Mouse (Mus musculus) heart, embryonic 16.5 days (tissue): ENCODE data around the gene Gm20503. TPM values are rescaled to one million over a fixed set of nuclear protein-coding genes. Genes with fewer than 3 reads are reported as not detected.

ENCODE experiments used
- ATAC-seq: fragments of 200-750 bp; cut with Nextera tagmentation; replicated peaks from 2 replicates; pipeline ENCODE4 v1.8.0; 2017; ENCODE audit warnings: moderate number of reproducible peaks; ENCODE audit not compliant: insufficient read depth, low FRiP score; ENCODE audit errors: extremely low read depth
- H3K27ac ChIP-seq: fragments of 300-500 bp; sonication (generic); 2 replicates; pipeline ENCODE4 v1.5.1; 2014; ENCODE audit warnings: mild to moderate bottlenecking, low read length, control low read depth, moderate library complexity
- H3K27me3 ChIP-seq: fragments of 300-500 bp; sonication (generic); 2 replicates; pipeline ENCODE4 v1.6.1; 2014; ENCODE audit warnings: low read length, mixed read lengths; ENCODE audit not compliant: control insufficient read depth, insufficient read depth
- H3K36me3 ChIP-seq: fragments of 300-500 bp; sonication (generic); 2 replicates; pipeline ENCODE4 v1.6.1; 2014; ENCODE audit not compliant: control insufficient read depth, insufficient read depth
- H3K4me1 ChIP-seq: fragments of 300-500 bp; sonication (generic); 2 replicates; pipeline ENCODE4 v1.6.1; 2014; ENCODE audit warnings: low read length, mixed read lengths; ENCODE audit not compliant: control insufficient read depth, insufficient read depth
- H3K4me2 ChIP-seq: fragments of 300-500 bp; sonication (generic); 2 replicates; pipeline ENCODE4 v1.6.1; 2014; ENCODE audit warnings: low read depth, mild to moderate bottlenecking, control low read depth, low read length
- H3K4me3 ChIP-seq: fragments of 300-500 bp; sonication (generic); 2 replicates; pipeline ENCODE4 v1.5.1; 2014; ENCODE audit warnings: mild to moderate bottlenecking, control low read depth, low read length
- H3K9ac ChIP-seq: fragments of 300-500 bp; sonication (generic); 2 replicates; pipeline ENCODE4 v1.6.1; 2014; ENCODE audit warnings: low read length, control low read depth
- H3K9me3 ChIP-seq: fragments of 300-500 bp; sonication (generic); replicated peaks from 2 replicates; pipeline ENCODE4 v1.6.1; 2016; ENCODE audit warnings: low read length; ENCODE audit not compliant: control insufficient read depth
- WGBS: fragments of 180-500 bp; shearing (Covaris S2); extraction: QIAGEN DNeasy Blood & Tissue Kit; methylation state at CpG from one replicate; pipeline ENCODE4 v1.1.7; 2014; 5-methylcytosine and 5-hydroxymethylcytosine counted together
- polyA plus RNA-seq: library from polyadenylated mRNA; unstranded; fragments of >200 nt; fragmentation: Nextera tagmentation; extraction: Ambion mirVana; gene quantifications from 2 replicates; pipeline ENCODE4 v1.2.1, GENCODE M21; 2015

The Gm20503 gene
- polyA plus RNA-seq, 1 experiment from 2014 or later = 12.4 TPM

DNA sequence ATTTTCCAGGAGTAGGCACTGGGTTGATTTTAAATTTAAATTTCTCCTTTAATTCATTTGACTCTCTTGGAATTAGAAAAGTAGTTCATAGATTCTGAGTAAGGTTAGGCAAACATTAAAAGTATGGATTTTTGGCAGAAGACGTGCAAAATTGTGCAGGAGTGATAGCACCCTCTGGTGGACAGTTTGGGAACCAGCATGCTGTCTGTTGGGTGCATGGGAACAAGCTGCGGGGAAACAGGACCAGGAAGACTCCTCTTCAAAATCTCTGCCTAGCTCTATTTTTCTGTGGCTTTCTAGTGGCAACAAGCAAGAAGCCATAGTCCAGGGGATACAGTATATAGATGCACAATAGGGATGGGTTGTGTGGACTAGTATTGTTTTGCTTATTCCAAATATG lies 3.3 kb upstream of the Gm20503 start:
- Histone ChIP-seq H3K27me3 (no peaks in the 10 kb centered on the region), H3K4me1 (peaks cover 18% of the 10 kb centered on the region), H3K36me3 (no peaks in the 10 kb centered on the region), H3K9ac (no peak overlapping the region), H3K27ac (no peak overlapping the region), H3K9me3 (no peaks in the 10 kb centered on the region), H3K4me2 (no peak overlapping the region), H3K4me3 (no peak overlapping the region)
- WGBS = 8% methylated on average over 2 of the region's 2 CpGs
- ATAC-seq = no peak

DNA sequence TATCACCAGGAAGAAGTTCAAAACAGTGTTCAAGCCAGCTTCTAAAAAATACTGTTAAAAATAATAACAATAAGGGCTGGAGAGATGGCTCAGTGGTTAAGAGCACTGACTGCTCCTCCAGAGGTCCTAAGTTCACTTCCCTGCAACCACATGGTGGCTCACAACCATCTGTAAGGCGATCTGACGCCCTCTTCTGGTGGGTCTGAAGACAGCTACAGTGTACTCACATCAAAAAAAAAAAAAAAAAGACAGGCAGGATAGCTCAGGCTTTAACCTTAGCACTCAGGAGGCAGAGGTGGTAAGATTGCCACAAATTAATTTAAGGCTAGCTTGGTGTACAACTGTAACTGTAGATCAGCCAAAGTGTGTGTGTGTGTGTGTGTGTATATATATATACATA lies 2.4 kb upstream of the Gm20503 start:
- peaks cover 26% of the 10 kb centered on the region for H3K4me1 ChIP-seq
- H3K36me3 ChIP-seq = no peaks in the 10 kb centered on the region
- no peak overlapping the region for H3K9ac ChIP-seq
- H3K4me2 ChIP-seq = no peak overlapping the region
- no peak for ATAC-seq
- WGBS = 0% methylated on average over 2 of the region's 2 CpGs
- no peak overlapping the region for H3K4me3 ChIP-seq
- no peaks in the 10 kb centered on the region for H3K9me3 ChIP-seq
- H3K27me3 ChIP-seq = no peaks in the 10 kb centered on the region
- no peak overlapping the region for H3K27ac ChIP-seq

DNA sequence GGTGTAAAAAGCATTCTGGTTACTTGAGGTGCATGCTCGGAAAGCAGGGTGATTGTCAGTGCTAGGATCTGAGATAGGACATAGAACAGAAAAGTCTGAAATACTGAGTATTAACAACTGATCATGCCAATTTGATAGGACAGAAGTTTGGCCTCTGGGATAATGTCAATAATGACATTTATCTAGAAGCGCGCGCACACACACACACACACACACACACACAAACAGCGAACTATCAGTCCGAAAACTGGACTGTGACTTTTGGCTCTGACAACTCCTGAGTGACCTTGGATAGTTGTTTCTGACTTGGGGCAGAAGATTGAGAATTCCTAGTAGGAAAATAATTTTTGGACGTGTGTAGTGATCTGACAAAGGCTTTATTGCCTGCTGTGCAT lies 793 bp downstream of the Gm20503 start:
- Histone ChIP-seq H3K9ac (peak overlapping the region; percentile 96), H3K4me3 (peak overlapping the region; percentile 92), H3K27me3 (no peaks in the 10 kb centered on the region), H3K4me2 (peak overlapping the region; percentile 92), H3K4me1 (peaks cover 28% of the 10 kb centered on the region), H3K9me3 (no peaks in the 10 kb centered on the region), H3K36me3 (no peaks in the 10 kb centered on the region), H3K27ac (peak overlapping the region; percentile 87)
- WGBS = 20% methylated on average over 7 of the region's 7 CpGs
- ATAC-seq = no peak

DNA sequence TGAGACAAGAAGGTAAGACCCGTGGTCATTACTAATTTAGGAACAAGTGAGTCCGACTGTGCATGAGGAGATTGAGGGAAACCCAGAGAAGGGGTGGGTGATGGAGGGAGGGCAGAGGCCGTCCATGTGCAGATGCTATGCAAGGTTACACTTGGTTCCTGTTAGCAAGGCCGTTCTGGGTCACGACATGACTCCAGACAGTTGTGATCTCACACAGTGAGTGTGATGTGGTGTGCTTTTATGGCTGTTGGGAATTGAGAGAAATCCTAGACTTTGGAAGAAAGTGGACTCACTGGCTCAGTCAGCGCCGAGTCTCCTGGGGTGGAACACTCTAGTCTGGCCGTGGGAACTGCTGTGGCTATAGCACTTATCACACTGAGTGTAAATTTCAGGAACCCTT lies 3.2 kb downstream of the Gm20503 start:
- Histone ChIP-seq H3K27me3 (no peaks in the 10 kb centered on the region), H3K4me3 (no peak overlapping the region), H3K9me3 (no peaks in the 10 kb centered on the region), H3K36me3 (no peaks in the 10 kb centered on the region), H3K4me1 (peaks cover 37% of the 10 kb centered on the region), H3K4me2 (no peak overlapping the region), H3K27ac (no peak overlapping the region), H3K9ac (no peak overlapping the region)
- no peak for ATAC-seq
- WGBS = 56% methylated on average over 8 of the region's 8 CpGs

DNA sequence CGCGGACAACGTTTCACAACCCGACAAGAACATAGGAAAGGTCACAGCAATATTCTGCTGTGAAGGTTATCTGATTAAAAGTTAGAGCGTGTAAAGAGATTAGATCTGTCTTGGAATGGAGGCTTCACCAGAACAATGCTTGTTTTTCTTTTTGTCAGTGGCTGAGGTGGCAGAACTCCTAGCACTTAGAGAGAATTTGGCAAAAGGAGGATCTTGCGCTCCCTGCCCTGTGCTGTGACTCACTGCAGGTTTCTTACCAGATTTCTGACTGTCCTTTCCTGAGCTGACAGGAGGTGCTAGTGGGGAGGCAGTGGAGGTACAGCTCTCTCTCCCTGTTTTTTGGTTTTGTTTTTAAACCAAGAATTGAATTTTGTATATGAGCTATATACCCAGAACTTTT lies 4.0 kb downstream of the Gm20503 start:
- no peaks in the 10 kb centered on the region for H3K9me3 ChIP-seq
- no peak for ATAC-seq
- no peaks in the 10 kb centered on the region for H3K27me3 ChIP-seq
- WGBS = 66% methylated on average over 6 of the region's 6 CpGs
- no peak overlapping the region for H3K27ac ChIP-seq
- H3K4me1 ChIP-seq = peaks cover 39% of the 10 kb centered on the region
- H3K36me3 ChIP-seq = no peaks in the 10 kb centered on the region
- no peak overlapping the region for H3K9ac ChIP-seq
- H3K4me2 ChIP-seq = no peak overlapping the region
- H3K4me3 ChIP-seq = no peak overlapping the region

DNA sequence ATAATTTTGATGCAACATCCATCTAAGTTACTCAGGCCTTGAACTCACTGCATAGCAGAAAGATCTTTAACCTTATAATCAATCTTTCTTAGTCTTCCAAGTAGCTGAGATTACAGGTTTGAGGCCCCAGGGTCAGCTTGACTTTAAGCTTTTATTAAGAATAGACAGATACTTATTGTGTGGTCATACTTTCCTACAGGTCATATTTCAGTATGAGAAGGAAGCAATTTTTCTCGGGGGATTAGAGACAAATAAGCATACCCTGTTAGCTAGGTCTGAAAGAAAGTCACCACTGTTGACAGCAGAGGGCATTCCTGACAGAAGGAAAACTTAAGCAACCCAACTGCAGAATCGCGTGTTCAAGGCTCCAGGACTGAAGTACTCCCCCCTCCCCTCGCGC lies 5.0 kb downstream of the Gm20503 start:
- H3K4me3 ChIP-seq = no peak overlapping the region
- H3K36me3 ChIP-seq = no peaks in the 10 kb centered on the region
- H3K9ac ChIP-seq = no peak overlapping the region
- peaks cover 36% of the 10 kb centered on the region for H3K4me1 ChIP-seq
- H3K27me3 ChIP-seq = no peaks in the 10 kb centered on the region
- 78% methylated on average over 5 of the region's 5 CpGs for WGBS
- no peak overlapping the region for H3K4me2 ChIP-seq
- ATAC-seq = no peak
- H3K27ac ChIP-seq = no peak overlapping the region
- H3K9me3 ChIP-seq = no peaks in the 10 kb centered on the region

DNA sequence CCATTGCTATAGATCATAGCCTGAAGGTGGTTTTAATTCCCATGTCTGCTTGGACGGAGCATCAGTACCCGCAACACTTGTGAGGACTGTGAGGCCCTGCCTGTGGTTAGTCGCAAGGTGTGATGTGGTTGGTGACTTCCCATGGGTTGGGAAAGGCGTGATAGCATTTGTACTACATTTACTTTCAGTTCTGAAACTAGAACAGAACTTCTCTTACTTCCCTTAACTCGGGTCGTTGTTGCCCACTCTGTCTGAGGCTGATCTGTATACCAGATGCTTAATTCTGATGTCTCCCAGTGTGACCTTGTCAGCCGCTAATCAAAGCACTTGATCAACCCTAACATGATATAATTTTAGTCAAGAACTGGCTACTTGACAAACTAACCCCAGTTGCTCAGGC lies 6.2 kb downstream of the Gm20503 start:
- no peaks in the 10 kb centered on the region for H3K36me3 ChIP-seq
- WGBS = 83% methylated on average over 7 of the region's 7 CpGs
- no peak overlapping the region for H3K4me2 ChIP-seq
- H3K27me3 ChIP-seq = no peaks in the 10 kb centered on the region
- no peaks in the 10 kb centered on the region for H3K9me3 ChIP-seq
- H3K4me1 ChIP-seq = peaks cover 31% of the 10 kb centered on the region
- no peak overlapping the region for H3K27ac ChIP-seq
- no peak overlapping the region for H3K9ac ChIP-seq
- H3K4me3 ChIP-seq = no peak overlapping the region
- no peak for ATAC-seq

DNA sequence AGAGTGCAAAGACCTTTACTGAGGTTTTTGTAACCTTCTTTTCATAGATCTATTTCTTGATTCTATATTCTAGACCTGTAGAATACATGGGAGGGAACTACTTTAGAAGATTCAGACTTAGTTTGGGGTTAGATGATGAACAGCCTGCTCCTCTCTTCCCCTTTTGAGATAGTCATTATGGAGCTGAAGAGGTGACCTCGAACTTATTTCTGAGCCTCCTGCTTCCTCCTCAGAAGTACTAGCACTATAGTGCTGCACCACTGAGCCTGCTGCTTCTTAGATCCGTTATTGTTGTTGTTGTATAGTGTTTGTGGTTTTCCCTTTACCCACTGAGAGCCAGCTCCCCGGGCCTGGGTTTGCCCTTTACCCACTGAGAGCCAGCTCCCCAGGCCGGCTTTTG lies 6.7 kb downstream of the Gm20503 start:
- no peak for ATAC-seq
- Histone ChIP-seq H3K36me3 (no peaks in the 10 kb centered on the region), H3K4me1 (peaks cover 27% of the 10 kb centered on the region), H3K4me3 (no peak overlapping the region), H3K4me2 (no peak overlapping the region), H3K9ac (no peak overlapping the region), H3K9me3 (no peaks in the 10 kb centered on the region), H3K27me3 (no peaks in the 10 kb centered on the region), H3K27ac (no peak overlapping the region)
- 74% methylated on average over 4 of the region's 4 CpGs for WGBS

DNA sequence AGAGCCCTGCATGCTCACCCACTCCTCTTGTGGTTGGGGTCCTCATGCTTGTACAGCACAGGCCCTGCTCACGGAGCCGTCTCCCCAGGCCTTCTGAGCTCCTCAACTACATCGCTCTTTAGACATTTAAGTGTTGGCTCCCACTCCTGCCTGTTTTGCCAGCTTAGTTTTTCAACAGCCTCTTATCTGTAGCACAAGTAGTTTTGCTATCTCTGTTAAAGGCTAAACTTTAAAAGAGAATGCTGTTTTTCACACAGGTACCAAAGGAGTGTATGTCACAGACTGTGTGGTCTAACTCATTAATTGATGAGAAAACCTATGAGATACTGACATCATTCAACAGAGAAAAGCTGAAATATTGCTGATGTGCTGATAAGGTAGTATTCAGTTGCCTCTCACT lies 8.4 kb downstream of the Gm20503 start:
- ATAC-seq = no peak
- Histone ChIP-seq H3K36me3 (no peaks in the 10 kb centered on the region), H3K4me1 (peaks cover 14% of the 10 kb centered on the region), H3K4me2 (no peak overlapping the region), H3K27ac (no peak overlapping the region), H3K9me3 (no peaks in the 10 kb centered on the region), H3K9ac (no peak overlapping the region), H3K4me3 (no peak overlapping the region), H3K27me3 (no peaks in the 10 kb centered on the region)
- 35% methylated on average over 3 of the region's 3 CpGs for WGBS

DNA sequence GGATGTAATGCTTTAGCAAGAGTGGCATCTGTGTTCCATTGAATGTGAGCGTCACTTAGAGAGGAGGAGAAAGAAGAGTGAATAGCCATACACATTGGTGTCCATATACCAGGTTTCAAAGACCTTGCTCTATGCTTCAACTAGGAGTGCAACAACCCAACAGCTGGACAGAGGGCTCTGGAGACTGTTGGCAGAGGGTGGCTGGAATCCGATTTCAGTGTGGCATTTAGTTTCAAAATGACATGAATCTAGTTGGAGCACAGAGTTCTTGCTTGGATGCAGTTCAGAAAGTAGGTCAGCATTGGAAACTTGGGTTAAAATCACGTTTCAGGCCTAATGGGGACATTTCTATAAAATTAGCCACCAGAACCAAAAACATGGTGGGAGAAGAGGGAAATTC lies 12.2 kb downstream of the Gm20503 start:
- H3K27me3 ChIP-seq = no peaks in the 10 kb centered on the region
- no peaks in the 10 kb centered on the region for H3K9me3 ChIP-seq
- no peak overlapping the region for H3K4me3 ChIP-seq
- H3K27ac ChIP-seq = no peak overlapping the region
- no peak overlapping the region for H3K9ac ChIP-seq
- H3K36me3 ChIP-seq = peaks cover 18% of the 10 kb centered on the region
- H3K4me1 ChIP-seq = peaks cover 10% of the 10 kb centered on the region
- H3K4me2 ChIP-seq = no peak overlapping the region
- no peak for ATAC-seq
- WGBS = 87% methylated on average over 3 of the region's 3 CpGs
